Mouse (Mus musculus) heart, embryonic 11.5 days (tissue): ENCODE measurements at regions not wholly inside any gene's neighbourhood (a gene's known extent, or its start where the extent isn't known, plus 50 kb on each side); places are given as distances from the start of the nearest gene placed in this dataset.

ENCODE experiments used
- ATAC-seq: fragments of 200-750 bp; cut with Nextera tagmentation; replicated peaks from 2 replicates; pipeline ENCODE4 v1.8.0; 2017; ENCODE audit warnings: moderate library complexity; ENCODE audit not compliant: insufficient number of reproducible peaks, low FRiP score, low TSS enrichment
- H3K27ac ChIP-seq: fragments of 300-500 bp; sonication (generic); 2 replicates; pipeline ENCODE4 v1.5.1; 2014; ENCODE audit warnings: mild to moderate bottlenecking, low read depth, low read length
- H3K27me3 ChIP-seq: fragments of 300-500 bp; sonication (generic); 2 replicates; pipeline ENCODE4 v1.6.1; 2014; ENCODE audit warnings: mild to moderate bottlenecking, low read length, mixed read lengths; ENCODE audit not compliant: control insufficient read depth, insufficient read depth
- H3K36me3 ChIP-seq: fragments of 300-500 bp; sonication (generic); 2 replicates; pipeline ENCODE4 v1.6.1; 2014; ENCODE audit warnings: mild to moderate bottlenecking, low read length, moderate library complexity, mixed read lengths; ENCODE audit not compliant: control insufficient read depth, insufficient read depth
- H3K4me1 ChIP-seq: fragments of 300-500 bp; sonication (generic); 2 replicates; pipeline ENCODE4 v1.6.1; 2014; ENCODE audit warnings: low read length; ENCODE audit not compliant: control insufficient read depth, insufficient read depth
- H3K4me2 ChIP-seq: fragments of 300-500 bp; sonication (generic); 2 replicates; pipeline ENCODE4 v1.6.1; 2014; ENCODE audit warnings: mild to moderate bottlenecking, moderate library complexity
- H3K4me3 ChIP-seq: fragments of 300-500 bp; sonication (generic); 2 replicates; pipeline ENCODE4 v1.5.1; 2014; ENCODE audit warnings: low read depth, low read length
- H3K9ac ChIP-seq: fragments of 300-500 bp; sonication (generic); 2 replicates; pipeline ENCODE4 v1.6.1; 2014; ENCODE audit warnings: mild to moderate bottlenecking, low read depth, low read length, moderate library complexity
- H3K9me3 ChIP-seq: fragments of 300-500 bp; sonication (generic); replicated peaks from 2 replicates; pipeline ENCODE4 v1.6.1; 2016; ENCODE audit warnings: low read length; ENCODE audit not compliant: control insufficient read depth
- WGBS: fragments of 180-500 bp; shearing (Covaris S2); extraction: QIAGEN DNeasy Blood & Tissue Kit; methylation state at CpG from one replicate; pipeline ENCODE4 v1.1.7; 2014; ENCODE audit not compliant: insufficient replicate concordance; 5-methylcytosine and 5-hydroxymethylcytosine counted together

GRCm38 (mm10) chr4:58613022-58613421 is 59.3 kb upstream of the Lpar1 start:
- H3K4me3 ChIP-seq = no peak overlapping the region
- no peaks in the 10 kb centered on the region for H3K4me1 ChIP-seq
- no peaks in the 10 kb centered on the region for H3K27me3 ChIP-seq
- no peak overlapping the region for H3K27ac ChIP-seq
- no peak for ATAC-seq
- H3K36me3 ChIP-seq = no peaks in the 10 kb centered on the region
- no peaks in the 10 kb centered on the region for H3K9me3 ChIP-seq
- WGBS = 70% methylated on average over 3 of the region's 3 CpGs
- H3K4me2 ChIP-seq = no peak overlapping the region
- no peak overlapping the region for H3K9ac ChIP-seq

- Histone ChIP-seq H3K9me3 (0 out of 2 replicates have a peak, but pooled peaks cover 2% of the 10 kb centered on the region), H3K9ac (no peak overlapping the region), H3K4me2 (no peak overlapping the region), H3K4me1 (no peaks in the 10 kb centered on the region), H3K4me3 (no peak overlapping the region), H3K27ac (no peak overlapping the region), H3K36me3 (no peaks in the 10 kb centered on the region), H3K27me3 (no peaks in the 10 kb centered on the region)
- WGBS = 91% methylated on average over 2 of the region's 2 CpGs
- ATAC-seq = no peak
These were observed 53.8 kb upstream of the Lpar1 start for GRCm38 (mm10) chr4:58607491-58607890.

- Histone ChIP-seq H3K27me3 (no peaks in the 10 kb centered on the region), H3K9ac (no peak overlapping the region), H3K4me2 (no peak overlapping the region), H3K4me3 (no peak overlapping the region), H3K9me3 (0 out of 2 replicates have a peak, but pooled peaks cover 2% of the 10 kb centered on the region), H3K27ac (no peak overlapping the region), H3K36me3 (no peaks in the 10 kb centered on the region), H3K4me1 (no peaks in the 10 kb centered on the region)
- no peak for ATAC-seq
- WGBS = 41% methylated on average over 3 of the region's 3 CpGs
These were observed 52.2 kb upstream of the Lpar1 start for GRCm38 (mm10) chr4:58605941-58606340.
